ENCODE assay signal across 10 mouse cellular contexts in the genomic region with DNA sequence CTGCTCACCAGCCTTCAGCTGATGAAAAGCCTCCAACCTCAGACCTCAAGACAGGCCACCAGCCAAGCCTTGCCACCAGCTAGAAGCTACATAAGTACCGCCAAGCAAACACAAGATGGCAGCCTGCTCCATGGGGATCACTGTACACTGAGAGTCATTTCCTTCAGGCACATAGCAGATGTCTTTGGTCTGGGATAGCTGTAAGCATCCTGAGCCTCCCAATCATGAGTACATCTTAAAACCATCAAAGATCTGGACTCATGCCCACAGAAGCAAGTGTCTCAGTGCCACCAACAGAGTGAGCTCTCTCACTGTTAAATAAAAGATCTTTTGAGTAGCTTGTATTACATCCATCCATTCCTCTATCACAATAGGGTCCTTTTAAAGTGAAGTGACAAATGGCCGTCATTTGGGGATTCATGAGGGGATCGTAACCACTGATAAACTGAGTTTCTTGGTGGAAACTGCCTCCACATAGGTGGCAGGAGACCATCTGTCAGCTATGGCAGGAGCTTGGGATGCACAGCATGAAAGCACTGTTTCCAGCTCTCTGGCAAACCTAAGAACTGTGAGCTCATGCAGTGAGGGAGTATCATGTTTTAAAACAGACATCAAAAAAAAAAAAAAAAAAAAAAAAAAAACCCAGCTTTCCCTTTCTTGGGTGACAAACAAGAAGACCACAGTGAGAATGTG.
A peak's percentile ranks its signal among the peaks of the same experiment; 100 is the strongest.
DNase-seq lines count a peak whose midpoint lies in the region; ATAC-seq and TF ChIP-seq lines count a peak whose summit lies in the region.
"Had no signal": no experiment of that assay in that cellular context is flagged by ENCODE, and none has a peak within 500 bp of the region (broad histone marks: within the 10 kb centered on the region; RNA-seq: fewer than 3 reads in every experiment).

No protein-coding gene starts in this region.

- H3K4me3 ChIP-seq in liver, embryonic 14.5 days (ENCODE audit: insufficient read depth in 1 of 2, low read depth in 2 of 2, low read length in 2 of 2), result no peak overlapping the region
- no peak overlapping the region for H3K4me3 ChIP-seq in hindbrain, embryonic 16.5 days (ENCODE audit: low read length)

- no peak overlapping the region for H3K9ac ChIP-seq in liver, embryonic 14.5 days (replicated peaks)
- H3K9ac ChIP-seq in hindbrain, embryonic 16.5 days (ENCODE audit: low read depth, low read length), result no peak overlapping the region

- no peak for ATAC-seq in liver, embryonic 14.5 days (ENCODE audit: insufficient read depth)
- peak; percentile 80 for ATAC-seq in hindbrain, embryonic 16.5 days

- 84% methylated on average over 3 of the region's 3 CpGs for WGBS in liver, embryonic 14.5 days (ENCODE audit: insufficient replicate concordance)
- WGBS in hindbrain, embryonic 16.5 days, result 54% methylated on average over 3 of the region's 3 CpGs

- no peak overlapping the region for H3K4me2 ChIP-seq in liver, embryonic 14.5 days (ENCODE audit: low read depth)
- no peak overlapping the region for H3K4me2 ChIP-seq in hindbrain, embryonic 16.5 days (ENCODE audit: low read length)

- H3K27ac ChIP-seq in liver, embryonic 14.5 days, result no peak overlapping the region
- H3K27ac ChIP-seq in hindbrain, embryonic 16.5 days (ENCODE audit: low read depth, low read length), result no peak overlapping the region

- H3K27me3 ChIP-seq in liver, embryonic 14.5 days (ENCODE audit: control insufficient read depth, insufficient read depth, low read length), result no peaks in the 10 kb centered on the region
- no peaks in the 10 kb centered on the region for H3K27me3 ChIP-seq in hindbrain, embryonic 16.5 days (replicated peaks; ENCODE audit: control insufficient read depth, insufficient read depth, low read length)

- peaks cover 0 to 13% of the 10 kb centered on the region in 2 experiments; a peak in 2 of 4 replicates for H3K4me1 ChIP-seq in liver, embryonic 14.5 days (replicated peaks; ENCODE audit: control insufficient read depth in 2 of 2, insufficient read depth in 2 of 2, low read length in 1 of 2)
- H3K4me1 ChIP-seq in hindbrain, embryonic 16.5 days (ENCODE audit: control insufficient read depth, insufficient read depth, low read depth, low read length), result no peaks in the 10 kb centered on the region

- no peak for DNase-seq in liver, embryonic 14.5 days (ENCODE audit: low read depth in 3 of 3, low spot score in 3 of 3)
- DNase-seq in liver, result no peak
- DNase-seq in cerebellum, adult 9-10 months, result peak; percentile 88
- peak; percentile 33 for DNase-seq in right cerebral cortex, postnatal 14 days
- DNase-seq in embryo, embryonic 9.5 days (ENCODE audit: extremely low spot score), result no peak
- no peak for DNase-seq in urinary bladder, adult 18-20 months (ENCODE audit: low spot score in 2 of 2)
- DNase-seq in spleen, adult 12 weeks (ENCODE audit: low spot score), result no peak
- DNase-seq: embryo, embryonic 11 days had no signal

- H3K9me3 ChIP-seq in liver, embryonic 14.5 days (ENCODE audit: control insufficient read depth, low read length), result no peaks in the 10 kb centered on the region
- no peaks in the 10 kb centered on the region for H3K9me3 ChIP-seq in hindbrain, embryonic 16.5 days (ENCODE audit: control insufficient read depth, low read length)
- H3K9me3 ChIP-seq: G1E had no signal

- H3K36me3 ChIP-seq in liver, embryonic 14.5 days (replicated peaks; ENCODE audit: control insufficient read depth, insufficient read depth, low read depth), result no peaks in the 10 kb centered on the region; the same call in 1 of the 2 replicates
- H3K36me3 ChIP-seq in hindbrain, embryonic 16.5 days (ENCODE audit: control insufficient read depth, insufficient read depth, low read length), result peaks cover 16% of the 10 kb centered on the region; the same call in 1 of the 2 replicates

- TF ChIP-seq CTCF in liver, embryonic 14.5 days (IDR thresholded peaks at IDR 0.05; ENCODE audit: low read depth), result peak; percentile 29

- no peak for TF ChIP-seq EP300 in liver, embryonic 14.5 days (IDR thresholded peaks at IDR 0.05; ENCODE audit: low read depth)

Comparison
In these comparisons a context has a peak if more than half of its experiments do, and no peak if none do; other contexts are left out.
1. DNase-seq: peak in cerebellum, adult 9-10 months (single experiment) and right cerebral cortex, postnatal 14 days (single experiment); none in liver, embryonic 14.5 days (0 of 3), liver (single experiment), embryo, embryonic 9.5 days (single experiment), urinary bladder, adult 18-20 months (0 of 2) and spleen, adult 12 weeks (single experiment).